35 mouse cellular contexts compared by ENCODE assay signal in the genomic region with DNA sequence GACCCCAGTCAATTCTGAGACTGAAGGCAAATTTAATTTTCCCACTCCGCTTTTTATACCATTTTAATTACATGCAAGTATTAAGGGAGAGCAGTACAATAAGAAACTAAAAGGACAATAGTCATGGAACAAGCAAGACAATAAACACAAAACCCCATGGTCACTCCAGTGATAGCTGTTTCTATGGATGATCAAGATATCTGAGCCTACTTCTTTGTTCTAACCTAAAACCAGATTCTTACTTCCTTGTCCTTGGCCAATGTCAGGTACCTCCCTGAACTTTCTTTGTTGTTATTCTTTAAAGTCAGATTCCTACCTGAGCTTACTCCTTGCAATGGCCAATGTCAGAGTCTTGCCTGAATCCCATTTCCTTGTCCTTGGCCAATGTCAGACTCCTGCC.
"Had no signal": no experiment of that assay in that cellular context is flagged by ENCODE, and none has a peak within 500 bp of the region (broad histone marks: within the 10 kb centered on the region; RNA-seq: fewer than 3 reads in every experiment).

No protein-coding gene starts in this region.

- H3K9me3 ChIP-seq: heart, embryonic 12.5 days; heart, embryonic 13.5 days; heart, embryonic 15.5 days; hindbrain, embryonic 10.5 days; hindbrain, embryonic 12.5 days; hindbrain, embryonic 13.5 days; hindbrain, embryonic 15.5 days; intestine, embryonic 15.5 days; kidney, embryonic 15.5 days had no signal

- H3K36me3 ChIP-seq: heart, embryonic 12.5 days; heart, embryonic 13.5 days; heart, embryonic 15.5 days; hindbrain, embryonic 10.5 days; hindbrain, embryonic 12.5 days; hindbrain, embryonic 13.5 days; hindbrain, embryonic 15.5 days; intestine, embryonic 15.5 days; kidney, embryonic 15.5 days had no signal

- H3K4me1 ChIP-seq: heart, embryonic 12.5 days; heart, embryonic 13.5 days; heart, embryonic 15.5 days; hindbrain, embryonic 10.5 days; hindbrain, embryonic 12.5 days; hindbrain, embryonic 13.5 days; hindbrain, embryonic 15.5 days; intestine, embryonic 15.5 days; kidney, embryonic 15.5 days had no signal

- H3K27ac ChIP-seq: heart, embryonic 13.5 days; heart, embryonic 15.5 days; hindbrain, embryonic 10.5 days; hindbrain, embryonic 12.5 days; hindbrain, embryonic 13.5 days; hindbrain, embryonic 14.5 days; hindbrain, embryonic 15.5 days; hindbrain, postnatal 0 days; intestine, embryonic 15.5 days; kidney, embryonic 15.5 days; kidney, postnatal 0 days; layer of hippocampus, adult 2 months; left cerebral cortex, adult 2 months had no signal

- H3K9ac ChIP-seq: heart, embryonic 12.5 days; heart, embryonic 13.5 days; heart, embryonic 15.5 days; hindbrain, embryonic 12.5 days; hindbrain, embryonic 13.5 days; hindbrain, embryonic 14.5 days; hindbrain, embryonic 15.5 days; intestine, embryonic 15.5 days; kidney, embryonic 15.5 days had no signal

- H3K27me3 ChIP-seq: heart, embryonic 12.5 days; heart, embryonic 13.5 days; heart, embryonic 15.5 days; hindbrain, embryonic 12.5 days; hindbrain, embryonic 13.5 days; hindbrain, embryonic 15.5 days; intestine, embryonic 15.5 days; kidney, embryonic 15.5 days had no signal

- H3K4me2 ChIP-seq: heart, embryonic 11.5 days; heart, embryonic 12.5 days; heart, embryonic 13.5 days; heart, embryonic 15.5 days; hindbrain, embryonic 12.5 days; hindbrain, embryonic 13.5 days; hindbrain, embryonic 14.5 days; hindbrain, embryonic 15.5 days; intestine, embryonic 15.5 days; kidney, embryonic 15.5 days had no signal

- H3K4me3 ChIP-seq: heart, embryonic 12.5 days; heart, embryonic 13.5 days; heart, embryonic 15.5 days; hindbrain, embryonic 10.5 days; hindbrain, embryonic 12.5 days; hindbrain, embryonic 13.5 days; hindbrain, embryonic 15.5 days; intestine, embryonic 15.5 days; kidney, embryonic 15.5 days; layer of hippocampus, adult 2 months; left cerebral cortex, adult 2 months had no signal

- ATAC-seq: hindbrain, embryonic 16.5 days; hindbrain, postnatal 0 days; inflammation-experienced regulatory T-cells, adult 6 months; intestine, embryonic 15.5 days; intestine, embryonic 16.5 days; intestine, postnatal 0 days had no signal

- DNase-seq: heart, postnatal 10 days; heart, postnatal 14 days; heart, postnatal 36 days; heart, postnatal 4 days; kidney, adult 11 months; kidney, adult 18-20 months; kidney, adult 2 months; kidney, adult 8-10 months; kidney, adult 9 months; kidney, postnatal 10 days; kidney, postnatal 14 days; kidney, postnatal 25 days; kidney, postnatal 36 days; kidney, postnatal 4 days; layer of hippocampus, adult 9-11 months; layer of hippocampus, postnatal 36 days had no signal
